Mouse (Mus musculus): Measurements from ENCODE around the gene Tubb4b. TPM values are rescaled to one million over a fixed set of nuclear protein-coding genes. Genes with fewer than 3 reads are reported as not detected.

Tubb4b gene
- polyA plus RNA-seq, 1 experiment from 2014 or later, result 512 TPM

DNA sequence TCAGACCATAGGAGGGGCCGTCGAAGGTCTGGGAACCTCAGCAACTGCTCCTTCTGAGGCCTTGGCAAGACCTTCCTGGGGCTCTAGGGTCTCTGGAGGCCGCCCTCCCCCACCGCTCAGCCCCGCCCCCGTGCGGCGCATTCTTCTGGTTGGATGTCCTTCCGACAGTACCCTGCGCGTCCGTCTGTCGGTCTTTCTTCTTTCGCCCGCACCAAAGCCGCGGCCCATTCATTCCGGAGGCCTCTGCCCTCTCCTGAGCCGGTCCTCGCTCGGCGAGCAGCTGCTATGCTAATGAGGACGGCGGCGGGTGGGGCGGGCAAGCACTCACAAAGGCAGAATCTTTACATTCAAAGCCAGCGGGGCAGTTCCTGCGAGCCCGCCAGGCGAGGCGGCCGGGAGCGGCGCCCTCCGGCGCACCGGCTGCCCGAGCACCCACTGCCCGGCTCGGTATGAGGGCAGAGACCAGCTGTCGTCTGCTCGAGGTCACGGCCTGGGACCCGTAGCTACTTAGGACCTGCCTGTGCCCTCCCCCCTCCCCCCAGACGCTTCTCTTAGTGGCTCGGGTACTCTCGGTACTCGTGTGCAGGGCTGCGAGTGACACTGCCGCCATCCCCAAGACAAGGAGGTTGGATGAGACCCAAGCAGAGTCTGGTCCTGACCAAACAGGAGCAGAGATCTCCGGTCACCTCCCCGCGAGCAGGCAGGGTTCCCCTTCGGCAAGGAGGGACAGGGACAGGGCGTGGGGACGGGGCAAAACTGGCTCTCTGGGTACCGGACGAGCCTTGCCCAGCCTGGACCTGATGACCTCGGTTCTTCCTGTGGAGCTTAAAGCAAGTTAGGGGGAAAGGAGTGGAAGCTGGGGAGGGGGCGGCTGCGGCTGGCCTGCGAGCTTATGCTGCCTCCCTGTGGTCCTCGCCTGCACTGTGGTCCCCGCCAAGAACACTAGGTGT is 38.6 kb downstream of the Tubb4b start:
- H3K36me3 ChIP-seq (ENCODE audit: control insufficient read depth, insufficient read depth, low read length), result no peaks in the 10 kb centered on the region
- ATAC-seq (ENCODE audit: insufficient number of reproducible peaks, insufficient read depth, low FRiP score, low read depth), result peak; percentile 50; the same call in 1 of the 2 replicates
- peak overlapping the region; percentile 45; the same call in 1 of the 2 replicates for H3K27ac ChIP-seq (ENCODE audit: low read length)
- H3K27me3 ChIP-seq (ENCODE audit: control insufficient read depth, insufficient read depth, low read length), result peaks cover 9% of the 10 kb centered on the region; the same call in 1 of the 2 replicates
- H3K4me2 ChIP-seq (replicated peaks; ENCODE audit: low read depth, low read length), result peak overlapping the region; percentile 95
- WGBS, result 1% methylated on average over 64 of the region's 64 CpGs
- H3K9me3 ChIP-seq (ENCODE audit: control insufficient read depth, low read depth, low read length), result no peaks in the 10 kb centered on the region
- peak overlapping the region; percentile 42 for H3K4me3 ChIP-seq (ENCODE audit: low read depth, low read length)
- H3K9ac ChIP-seq (replicated peaks; ENCODE audit: low read depth, low read length), result peak overlapping the region; percentile 15
- H3K4me1 ChIP-seq (ENCODE audit: control insufficient read depth, insufficient read depth, low read length), result peaks cover 4% of the 10 kb centered on the region; the same call in 1 of the 2 replicates

DNA sequence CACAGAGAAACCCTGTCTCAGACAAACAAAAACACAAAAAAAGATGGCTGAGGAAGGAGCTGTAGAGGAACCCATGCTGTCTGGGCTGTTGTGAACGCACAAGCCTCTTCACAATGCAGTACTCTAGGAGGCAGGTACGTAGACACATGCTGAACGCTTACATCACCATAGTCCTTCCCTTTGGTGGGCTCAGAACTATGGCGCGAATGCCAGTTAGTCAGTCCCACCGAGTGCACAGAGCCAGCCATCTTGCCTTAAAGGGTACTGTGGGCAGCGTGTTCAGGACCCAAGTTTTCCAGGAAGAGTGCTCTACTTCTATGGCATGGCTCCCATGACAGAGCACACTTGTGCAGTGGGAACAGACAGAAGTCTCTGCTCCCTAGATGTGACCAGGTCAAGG is 40.0 kb downstream of the Tubb4b start:
- no peak overlapping the region for H3K4me3 ChIP-seq (ENCODE audit: low read depth, low read length)
- H3K9ac ChIP-seq (replicated peaks; ENCODE audit: low read depth, low read length), result no peak overlapping the region
- H3K27me3 ChIP-seq (ENCODE audit: control insufficient read depth, insufficient read depth, low read length), result peaks cover 16% of the 10 kb centered on the region
- H3K27ac ChIP-seq (ENCODE audit: low read length), result no peak overlapping the region
- peaks cover 6% of the 10 kb centered on the region; the same call in 1 of the 2 replicates for H3K4me1 ChIP-seq (ENCODE audit: control insufficient read depth, insufficient read depth, low read length)
- H3K9me3 ChIP-seq (ENCODE audit: control insufficient read depth, low read depth, low read length), result no peaks in the 10 kb centered on the region
- 97% methylated on average over 7 of the region's 7 CpGs for WGBS
- ATAC-seq (ENCODE audit: insufficient number of reproducible peaks, insufficient read depth, low FRiP score, low read depth), result no peak
- no peaks in the 10 kb centered on the region for H3K36me3 ChIP-seq (ENCODE audit: control insufficient read depth, insufficient read depth, low read length)
- H3K4me2 ChIP-seq (replicated peaks; ENCODE audit: low read depth, low read length), result no peak overlapping the region

DNA sequence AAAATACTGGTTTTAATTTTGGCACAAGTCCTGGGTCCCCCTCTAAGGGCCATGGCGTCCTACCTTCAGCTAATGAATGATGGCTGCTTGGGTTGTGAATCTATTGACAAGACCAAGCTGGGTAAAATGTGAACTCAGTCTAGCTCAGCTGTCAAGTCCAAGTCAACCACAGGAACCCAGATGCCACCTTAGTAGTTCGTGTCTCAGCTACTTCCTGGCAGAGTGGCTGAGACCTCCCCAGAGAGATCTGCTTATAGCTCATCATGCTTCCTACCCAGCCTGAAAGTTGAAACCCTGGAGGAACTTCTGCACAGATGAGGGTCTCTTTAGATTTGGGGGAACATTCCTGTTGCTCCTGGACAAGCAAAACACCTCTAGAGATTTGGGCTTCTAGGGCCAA is 41.2 kb downstream of the Tubb4b start:
- peak overlapping the region; percentile 52; the same call in 1 of the 2 replicates for H3K4me3 ChIP-seq (ENCODE audit: low read depth, low read length)
- 75% methylated on average over 2 of the region's 2 CpGs for WGBS
- H3K27ac ChIP-seq (ENCODE audit: low read length), result no peak overlapping the region
- peaks cover 8% of the 10 kb centered on the region; the same call in 1 of the 2 replicates for H3K4me1 ChIP-seq (ENCODE audit: control insufficient read depth, insufficient read depth, low read length)
- H3K9me3 ChIP-seq (ENCODE audit: control insufficient read depth, low read depth, low read length), result no peaks in the 10 kb centered on the region
- ATAC-seq (ENCODE audit: insufficient number of reproducible peaks, insufficient read depth, low FRiP score, low read depth), result no peak
- H3K4me2 ChIP-seq (replicated peaks; ENCODE audit: low read depth, low read length), result peak overlapping the region; percentile 22; the same call in 1 of the 2 replicates
- peaks cover 16% of the 10 kb centered on the region for H3K27me3 ChIP-seq (ENCODE audit: control insufficient read depth, insufficient read depth, low read length)
- no peak overlapping the region for H3K9ac ChIP-seq (replicated peaks; ENCODE audit: low read depth, low read length)
- H3K36me3 ChIP-seq (ENCODE audit: control insufficient read depth, insufficient read depth, low read length), result no peaks in the 10 kb centered on the region

DNA sequence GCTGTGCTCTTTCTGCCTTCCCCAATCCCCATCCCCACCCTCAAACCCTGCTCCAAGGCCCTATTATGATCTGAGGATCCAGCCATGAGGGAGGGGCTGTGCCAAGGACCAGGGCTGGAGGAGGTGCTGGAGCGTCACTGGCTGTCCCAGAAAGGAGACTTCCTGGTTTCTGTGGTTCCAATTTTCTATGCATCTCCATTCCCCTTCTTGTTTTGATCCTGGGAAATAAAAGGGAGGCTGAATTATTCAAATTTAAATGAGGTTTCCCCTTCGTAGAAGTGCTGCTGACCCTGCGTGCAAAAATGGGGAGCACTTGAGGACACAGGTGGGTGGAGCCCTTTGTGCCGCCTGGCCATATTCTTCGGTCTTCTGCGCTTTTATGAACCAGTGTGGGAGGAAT is 41.8 kb downstream of the Tubb4b start:
- Histone ChIP-seq H3K36me3 (ENCODE audit: control insufficient read depth, insufficient read depth, low read length) (no peaks in the 10 kb centered on the region), H3K4me1 (ENCODE audit: control insufficient read depth, insufficient read depth, low read length) (peaks cover 15% of the 10 kb centered on the region), H3K27me3 (ENCODE audit: control insufficient read depth, insufficient read depth, low read length) (peaks cover 16% of the 10 kb centered on the region), H3K4me3 (ENCODE audit: low read depth, low read length) (peak overlapping the region; percentile 52), H3K27ac (ENCODE audit: low read length) (no peak overlapping the region), H3K9ac (replicated peaks; ENCODE audit: low read depth, low read length) (no peak overlapping the region), H3K4me2 (replicated peaks; ENCODE audit: low read depth, low read length) (peak overlapping the region; percentile 22; the same call in 1 of the 2 replicates), H3K9me3 (ENCODE audit: control insufficient read depth, low read depth, low read length) (no peaks in the 10 kb centered on the region)
- ATAC-seq (ENCODE audit: insufficient number of reproducible peaks, insufficient read depth, low FRiP score, low read depth), result no peak
- 22% methylated on average over 6 of the region's 6 CpGs for WGBS

DNA sequence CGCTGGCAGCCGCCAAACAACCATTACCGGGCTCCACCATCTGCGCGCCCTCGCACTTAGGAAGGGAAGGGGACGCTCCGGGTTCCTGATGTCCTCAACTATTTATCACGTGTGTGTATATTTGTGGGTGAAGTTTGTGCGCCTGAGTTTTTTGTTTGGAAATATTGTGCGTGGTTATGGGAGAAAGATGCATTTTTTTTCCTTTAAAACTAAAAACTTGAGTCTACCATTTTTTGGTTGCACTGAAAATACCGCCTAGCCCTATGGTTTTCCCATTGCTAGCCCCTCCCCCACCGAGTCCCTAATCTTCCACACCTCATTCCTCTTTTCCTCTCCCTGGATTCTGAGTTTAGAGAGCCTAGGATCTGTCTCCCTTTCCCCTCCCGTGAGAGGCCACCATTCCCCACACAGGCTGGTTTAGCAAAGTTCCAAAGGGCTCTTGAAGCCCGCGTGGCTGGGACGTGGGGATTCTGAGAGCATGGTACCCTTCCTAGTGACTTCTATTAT is 42.6 kb downstream of the Tubb4b start:
- H3K36me3 ChIP-seq (ENCODE audit: control insufficient read depth, insufficient read depth, low read length), result no peaks in the 10 kb centered on the region
- H3K27me3 ChIP-seq (ENCODE audit: control insufficient read depth, insufficient read depth, low read length), result peaks cover 16% of the 10 kb centered on the region
- H3K9ac ChIP-seq (replicated peaks; ENCODE audit: low read depth, low read length), result peak overlapping the region; percentile 46
- peak overlapping the region; percentile 52 for H3K4me3 ChIP-seq (ENCODE audit: low read depth, low read length)
- H3K27ac ChIP-seq (ENCODE audit: low read length), result peak overlapping the region; percentile 53; the same call in 1 of the 2 replicates
- H3K4me1 ChIP-seq (ENCODE audit: control insufficient read depth, insufficient read depth, low read length), result peaks cover 22% of the 10 kb centered on the region
- WGBS, result 2% methylated on average over 17 of the region's 17 CpGs
- peak overlapping the region; percentile 84 for H3K4me2 ChIP-seq (replicated peaks; ENCODE audit: low read depth, low read length)
- ATAC-seq (ENCODE audit: insufficient number of reproducible peaks, insufficient read depth, low FRiP score, low read depth), result no peak
- no peaks in the 10 kb centered on the region for H3K9me3 ChIP-seq (ENCODE audit: control insufficient read depth, low read depth, low read length)

DNA sequence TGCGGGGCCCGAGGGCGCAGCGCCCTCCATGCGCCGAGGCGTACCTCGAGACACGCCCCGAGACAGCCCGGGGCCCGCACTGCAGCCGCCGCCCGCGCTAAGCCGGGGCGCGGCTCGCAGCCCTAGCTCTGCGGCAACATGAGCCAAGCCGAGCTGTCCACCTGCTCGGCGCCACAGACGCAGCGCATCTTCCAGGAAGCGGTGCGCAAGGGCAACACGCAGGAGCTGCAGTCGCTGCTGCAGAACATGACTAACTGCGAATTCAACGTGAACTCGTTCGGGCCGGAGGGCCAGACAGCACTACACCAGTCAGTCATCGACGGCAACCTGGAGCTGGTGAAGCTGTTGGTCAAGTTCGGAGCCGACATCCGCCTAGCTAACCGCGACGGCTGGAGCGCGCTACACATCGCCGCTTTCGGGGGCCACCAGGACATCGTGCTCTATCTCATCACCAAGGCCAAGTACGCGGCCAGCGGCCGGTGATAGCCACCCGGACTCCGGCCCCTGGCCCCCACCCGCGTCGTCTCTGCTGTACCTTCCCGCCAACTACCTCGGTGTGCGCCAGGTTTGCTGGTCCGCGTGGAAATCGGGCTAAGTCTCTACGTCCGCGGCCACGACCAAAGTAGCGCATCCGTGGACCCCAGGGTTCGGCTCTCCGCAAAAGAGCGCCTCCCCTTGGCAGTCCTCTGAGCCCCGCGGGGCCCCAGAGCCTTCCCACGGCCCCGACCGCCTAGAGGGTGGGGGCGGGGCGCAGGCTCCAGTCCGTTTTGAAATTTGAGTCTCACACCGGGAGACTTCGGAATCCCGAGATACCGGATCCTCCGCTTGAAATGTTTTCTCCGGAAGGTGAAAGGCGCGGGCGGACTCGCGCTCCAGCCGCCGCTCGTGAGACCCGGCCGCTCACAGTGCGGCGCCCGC is 43.3 kb downstream of the Tubb4b start:
- peaks cover 16% of the 10 kb centered on the region for H3K27me3 ChIP-seq (ENCODE audit: control insufficient read depth, insufficient read depth, low read length)

DNA sequence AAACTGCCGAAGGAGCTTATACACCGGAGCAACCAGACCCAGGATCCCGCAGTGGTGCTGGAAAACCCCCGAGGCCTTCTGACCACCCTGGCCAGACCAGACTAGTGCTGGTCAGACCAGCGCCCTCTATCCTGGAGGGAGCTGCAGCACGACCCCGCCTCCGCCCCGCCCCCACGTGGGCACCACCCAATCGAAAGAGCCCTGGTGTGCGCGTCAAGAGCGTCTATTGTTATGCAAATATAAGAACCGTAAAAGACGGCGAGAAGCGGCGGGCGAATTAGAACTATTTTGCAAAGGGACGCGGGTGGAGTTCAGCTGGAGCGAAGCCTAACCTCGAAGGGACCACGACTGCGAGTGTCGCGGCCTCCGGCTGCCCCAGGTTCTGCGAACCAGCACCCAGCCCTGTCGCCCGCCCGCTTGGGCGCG is 44.0 kb downstream of the Tubb4b start, which contains the start of gene Nrarp:
Nrarp (plus strand) TSS at position 281 of the 426 bp plus-strand sequence.
- Histone ChIP-seq H3K36me3 (ENCODE audit: control insufficient read depth, insufficient read depth, low read length) (no peaks in the 10 kb centered on the region), H3K9ac (replicated peaks; ENCODE audit: low read depth, low read length) (peak within 1 kb of the TSS; percentile 46), H3K4me1 (ENCODE audit: control insufficient read depth, insufficient read depth, low read length) (peaks cover 27% of the 10 kb centered on the region), H3K27ac (ENCODE audit: low read length) (peak within 1 kb of the TSS; percentile 88), H3K27me3 (ENCODE audit: control insufficient read depth, insufficient read depth, low read length) (peaks cover 16% of the 10 kb centered on the region), H3K4me3 (ENCODE audit: low read depth, low read length) (peak within 1 kb of the TSS; percentile 52), H3K4me2 (replicated peaks; ENCODE audit: low read depth, low read length) (peak within 1 kb of the TSS; percentile 84), H3K9me3 (ENCODE audit: control insufficient read depth, low read depth, low read length) (no peaks in the 10 kb centered on the region)
- under 1% methylated on average over 35 of the region's 35 CpGs for WGBS
- peak; percentile 91 for ATAC-seq (ENCODE audit: insufficient number of reproducible peaks, insufficient read depth, low FRiP score, low read depth)

More for the DNA sequence above, 43.3 kb downstream of the Tubb4b start:
- peak overlapping the region; percentile 84 for H3K4me2 ChIP-seq (replicated peaks; ENCODE audit: low read depth, low read length)
- no peaks in the 10 kb centered on the region for H3K36me3 ChIP-seq (ENCODE audit: control insufficient read depth, insufficient read depth, low read length)
- H3K4me1 ChIP-seq (ENCODE audit: control insufficient read depth, insufficient read depth, low read length), result peaks cover 27% of the 10 kb centered on the region
- peak; percentile 34 for ATAC-seq (ENCODE audit: insufficient number of reproducible peaks, insufficient read depth, low FRiP score, low read depth)
- H3K4me3 ChIP-seq (ENCODE audit: low read depth, low read length), result peak overlapping the region; percentile 52
- under 1% methylated on average over 96 of the region's 100 CpGs for WGBS
- H3K9me3 ChIP-seq (ENCODE audit: control insufficient read depth, low read depth, low read length), result no peaks in the 10 kb centered on the region
- peak overlapping the region; percentile 88 for H3K27ac ChIP-seq (ENCODE audit: low read length)
- H3K9ac ChIP-seq (replicated peaks; ENCODE audit: low read depth, low read length), result peak overlapping the region; percentile 46
